Mouse (Mus musculus) heart, postnatal 14 days (tissue): ENCODE results near the gene Bmp2k. TPM values are rescaled to one million over a fixed set of nuclear protein-coding genes. Genes with fewer than 3 reads are reported as not detected.
"Not testable (repeated sequence)": the region's sequence is repeated elsewhere in the genome, so short reads cannot be mapped to it uniquely, and the experiment has no call there.

Experiments
- DNase-seq, 2 experiments: peaks; one replicate each; pipeline ENCODE4 v3.0.0; 2021 to 2022
- intact Hi-C: fragments of 180-260 bp; cut with DNase I; formaldehyde crosslinking; loops from one replicate; pipeline ENCODE4 v1.15.1; 2025
- total RNA-seq, 2 experiments: library from RNA; stranded (reverse); gene quantifications; 2 replicates each; pipeline ENCODE4 v1.2.3; 2021

The Bmp2k gene
- total RNA-seq, 2 experiments from 2014 or later, result 11.5 to 12.1 TPM

GRCm38 (mm10) chr5:96998566-96998907 lies 1.0 kb downstream of the Bmp2k start:
- DNase-seq, result no peak
- intact Hi-C loops, result loop anchor here (5.0 kb wide), 5 partner anchors 54 to 206 kb away; partner anchors contain the start of gene Anxa3

GRCm38 (mm10) chr5:96999601-97000000 lies 2.1 kb downstream of the Bmp2k start:
- DNase-seq, result no peak
- intact Hi-C loops, result loop anchor here (5.0 kb wide), 5 partner anchors 53 to 207 kb away; partner anchors contain the start of gene Anxa3

- no peak for DNase-seq
- intact Hi-C loops, result no loop called here
Observed at GRCm38 (mm10) chr5:97000524-97000923, 3.0 kb downstream of the Bmp2k start.

GRCm38 (mm10) chr5:97001153-97001552 lies 3.7 kb downstream of the Bmp2k start:
- intact Hi-C loops, result no loop called here
- DNase-seq, result no peak

GRCm38 (mm10) chr5:97001571-97001970 lies 4.1 kb downstream of the Bmp2k start:
- no peak for DNase-seq
- intact Hi-C loops, result no loop called here

GRCm38 (mm10) chr5:97002336-97002735 lies 4.8 kb downstream of the Bmp2k start:
- intact Hi-C loops, result no loop called here

GRCm38 (mm10) chr5:97002937-97003336 lies 5.4 kb downstream of the Bmp2k start:
- intact Hi-C loops, result no loop called here
- no peak for DNase-seq

More at GRCm38 (mm10) chr5:97002336-97002735, 4.8 kb downstream of the Bmp2k start:
- no peak for DNase-seq

GRCm38 (mm10) chr5:97004178-97005030 lies 6.9 kb downstream of the Bmp2k start:
- intact Hi-C loops, result no loop called here
- no peak for DNase-seq

- no peak for DNase-seq
- intact Hi-C loops, result no loop called here
Observed at GRCm38 (mm10) chr5:97005891-97006290, 8.4 kb downstream of the Bmp2k start.

- intact Hi-C loops, result no loop called here
- no peak for DNase-seq
Observed at GRCm38 (mm10) chr5:97006929-97007328, 9.4 kb downstream of the Bmp2k start.

GRCm38 (mm10) chr5:97007496-97007895 lies 10.0 kb downstream of the Bmp2k start:
- no peak for DNase-seq
- intact Hi-C loops, result no loop called here

GRCm38 (mm10) chr5:97009140-97009539 lies 11.7 kb downstream of the Bmp2k start:
- DNase-seq, intact Hi-C loops: not testable (repeated sequence)

- DNase-seq, result no peak
- intact Hi-C loops, result no loop called here
Observed at GRCm38 (mm10) chr5:97009601-97010335, 12.3 kb downstream of the Bmp2k start.

- intact Hi-C loops, result no loop called here
- DNase-seq, result no peak
Observed at GRCm38 (mm10) chr5:97015781-97016508, 18.5 kb downstream of the Bmp2k start.

GRCm38 (mm10) chr5:97016842-97017577 lies 19.5 kb downstream of the Bmp2k start:
- intact Hi-C loops, result no loop called here
- DNase-seq, result no peak

- intact Hi-C loops, result no loop called here
- DNase-seq, result no peak
Observed at GRCm38 (mm10) chr5:97022305-97023278, 25.1 kb downstream of the Bmp2k start.

- no peak for DNase-seq
- intact Hi-C loops, result no loop called here
Observed at GRCm38 (mm10) chr5:97024834-97025233, 27.3 kb downstream of the Bmp2k start.

- intact Hi-C loops, result no loop called here
- DNase-seq, result no peak
Observed at GRCm38 (mm10) chr5:97025650-97026049, 28.2 kb downstream of the Bmp2k start.

GRCm38 (mm10) chr5:97028004-97028403 lies 30.5 kb downstream of the Bmp2k start:
- intact Hi-C loops, result no loop called here
- no peak for DNase-seq
